Mouse (Mus musculus): ENCODE results near the gene Calml3. TPM values are rescaled to one million over a fixed set of nuclear protein-coding genes. Genes with fewer than 3 reads are reported as not detected.

The Calml3 gene
- polyA plus RNA-seq, 1 experiment, result not detected

DNA sequence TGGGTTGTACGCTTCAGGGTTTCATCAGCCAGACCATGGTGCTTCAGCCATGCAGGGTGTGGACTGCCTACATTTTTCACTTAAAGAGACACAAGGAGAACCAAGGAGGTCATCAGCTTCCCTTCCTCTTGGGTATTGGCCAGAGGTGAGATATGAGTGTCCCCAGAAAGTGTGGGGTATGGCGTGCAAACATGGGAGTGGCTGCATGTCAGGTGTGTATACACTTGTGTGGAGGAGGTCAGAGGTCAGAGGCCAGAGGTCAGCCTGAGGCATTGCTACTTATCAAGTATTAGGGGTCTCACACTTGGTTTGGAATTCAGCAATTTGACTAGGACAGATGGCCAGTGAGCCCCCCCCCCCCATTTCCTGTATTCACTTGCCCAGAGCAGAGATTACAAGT lies 15.5 kb downstream of the Calml3 start:
- 94% methylated on average over 2 of the region's 2 CpGs for WGBS

DNA sequence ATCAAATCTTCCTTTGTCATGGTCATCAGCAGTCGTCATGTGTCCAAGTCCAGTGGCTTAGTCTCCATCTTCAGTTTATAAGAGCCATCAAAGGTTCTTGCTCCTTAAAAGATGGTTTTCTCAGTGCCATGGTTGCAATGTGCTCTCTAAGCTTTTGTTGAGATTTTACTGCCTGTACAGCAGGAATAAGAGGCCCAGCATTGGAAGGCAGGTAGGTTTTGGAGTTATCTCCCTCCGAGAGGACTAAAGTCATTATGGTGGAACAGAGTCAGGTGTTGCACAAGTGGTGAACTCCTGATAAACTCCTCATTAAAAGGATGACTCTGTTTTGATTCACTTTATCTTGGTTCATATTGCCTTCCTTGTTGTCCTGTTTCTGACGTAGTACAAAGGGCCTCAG lies 16.5 kb downstream of the Calml3 start:
- H3K4me1 ChIP-seq (ENCODE audit: control insufficient read depth, insufficient read depth, low read length), result no peaks in the 10 kb centered on the region
- no peak for TF ChIP-seq POLR2A (IDR thresholded peaks at IDR 0.05; ENCODE audit: insufficient read depth, low read depth, low read length)
- no peak for TF ChIP-seq CTCF (IDR thresholded peaks at IDR 0.05; ENCODE audit: insufficient read depth, low read depth, low read length)
- no peak overlapping the region for H3K4me3 ChIP-seq (ENCODE audit: insufficient read depth, low read depth, low read length)
- 91% methylated on average over 3 of the region's 3 CpGs for WGBS
- H3K27ac ChIP-seq (ENCODE audit: insufficient read depth, low read depth, low read length), result no peak overlapping the region

More for the DNA sequence above, 15.5 kb downstream of the Calml3 start:
- Histone ChIP-seq H3K27ac (ENCODE audit: insufficient read depth, low read depth, low read length) (no peak overlapping the region), H3K4me1 (ENCODE audit: control insufficient read depth, insufficient read depth, low read length) (no peaks in the 10 kb centered on the region), H3K4me3 (ENCODE audit: insufficient read depth, low read depth, low read length) (no peak overlapping the region)
- TF ChIP-seq CTCF (IDR thresholded peaks at IDR 0.05; ENCODE audit: insufficient read depth, low read depth, low read length) (no peak), POLR2A (IDR thresholded peaks at IDR 0.05; ENCODE audit: insufficient read depth, low read depth, low read length) (no peak)

GRCm38 (mm10) chr13:3787102-3787501 lies 17.0 kb downstream of the Calml3 start:
- TF ChIP-seq POLR2A (IDR thresholded peaks at IDR 0.05; ENCODE audit: insufficient read depth, low read depth, low read length) (no peak), CTCF (IDR thresholded peaks at IDR 0.05; ENCODE audit: insufficient read depth, low read depth, low read length) (no peak)
- no peaks in the 10 kb centered on the region for H3K4me1 ChIP-seq (ENCODE audit: control insufficient read depth, insufficient read depth, low read length)
- WGBS, result 61% methylated on average over 4 of the region's 4 CpGs
- H3K27ac ChIP-seq (ENCODE audit: insufficient read depth, low read depth, low read length), result no peak overlapping the region
- H3K4me3 ChIP-seq (ENCODE audit: insufficient read depth, low read depth, low read length), result no peak overlapping the region

- Histone ChIP-seq H3K4me1 (ENCODE audit: control insufficient read depth, insufficient read depth, low read length) (no peaks in the 10 kb centered on the region), H3K4me3 (ENCODE audit: insufficient read depth, low read depth, low read length) (no peak overlapping the region), H3K27ac (ENCODE audit: insufficient read depth, low read depth, low read length) (no peak overlapping the region)
- WGBS, result 82% methylated on average over 2 of the region's 2 CpGs
- TF ChIP-seq POLR2A (IDR thresholded peaks at IDR 0.05; ENCODE audit: insufficient read depth, low read depth, low read length), result no peak
- no peak for TF ChIP-seq CTCF (IDR thresholded peaks at IDR 0.05; ENCODE audit: insufficient read depth, low read depth, low read length)
Measured at GRCm38 (mm10) chr13:3783621-3784020, 20.5 kb downstream of the Calml3 start.

DNA sequence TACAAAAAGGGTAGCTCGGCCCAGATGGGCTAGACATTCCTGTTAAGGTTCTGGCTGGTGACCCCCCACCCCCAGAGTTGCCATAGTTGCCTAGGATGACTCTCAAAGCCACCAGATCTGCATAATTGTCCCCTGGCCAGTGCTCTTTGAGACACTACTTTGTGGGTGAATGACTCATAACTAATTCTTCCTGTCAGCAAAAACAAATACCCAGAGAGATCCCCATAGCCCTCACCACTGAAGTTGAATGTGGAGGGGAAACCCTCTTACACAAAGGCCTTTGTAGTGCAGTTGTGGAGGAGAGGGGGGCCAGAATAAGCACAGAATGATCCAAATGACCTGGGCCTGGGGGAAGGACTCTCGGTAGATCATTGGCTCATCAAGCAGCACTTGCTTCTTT lies 21.6 kb downstream of the Calml3 start:
- WGBS, result 16% methylated on average over 2 of the region's 2 CpGs

DNA sequence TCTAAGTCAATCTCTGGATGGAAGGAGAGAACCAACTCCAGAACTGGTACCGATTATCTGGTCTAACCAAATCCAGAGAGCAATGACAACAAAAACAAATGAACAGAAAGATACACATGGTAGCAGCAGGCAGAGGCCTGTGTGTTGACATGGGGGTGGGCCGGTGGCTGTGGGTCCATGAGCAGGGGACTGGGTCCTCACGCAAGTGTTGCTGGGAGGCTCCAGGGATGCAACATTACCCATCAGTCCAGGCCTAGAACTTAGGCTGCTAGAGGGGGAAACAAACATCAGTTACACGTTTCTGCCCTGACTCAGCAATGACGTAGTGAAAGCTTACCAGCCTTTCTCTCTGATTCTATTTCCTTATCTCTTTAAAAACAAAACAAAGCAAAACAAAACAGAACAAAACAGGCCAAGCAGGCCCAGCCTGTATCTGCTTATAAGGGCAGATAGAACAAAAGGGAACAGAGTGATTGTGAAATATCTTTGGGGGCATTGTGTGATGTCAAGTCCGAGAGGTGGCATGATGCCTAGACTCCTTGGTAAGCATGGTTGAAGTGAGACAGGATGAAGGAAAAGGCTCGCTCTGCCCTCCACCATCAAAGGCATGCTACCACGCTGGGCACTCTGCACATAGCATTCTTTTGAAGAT lies 24.4 kb downstream of the Calml3 start:
- 77% methylated on average over 8 of the region's 8 CpGs for WGBS
- H3K4me3 ChIP-seq (ENCODE audit: insufficient read depth, low read depth, low read length), result no peak overlapping the region
- no peaks in the 10 kb centered on the region for H3K4me1 ChIP-seq (ENCODE audit: control insufficient read depth, insufficient read depth, low read length)
- TF ChIP-seq CTCF (IDR thresholded peaks at IDR 0.05; ENCODE audit: insufficient read depth, low read depth, low read length) (no peak), POLR2A (IDR thresholded peaks at IDR 0.05; ENCODE audit: insufficient read depth, low read depth, low read length) (no peak)
- H3K27ac ChIP-seq (ENCODE audit: insufficient read depth, low read depth, low read length), result no peak overlapping the region

More for the DNA sequence above, 21.6 kb downstream of the Calml3 start:
- H3K4me1 ChIP-seq (ENCODE audit: control insufficient read depth, insufficient read depth, low read length), result no peaks in the 10 kb centered on the region
- no peak overlapping the region for H3K4me3 ChIP-seq (ENCODE audit: insufficient read depth, low read depth, low read length)
- TF ChIP-seq POLR2A (IDR thresholded peaks at IDR 0.05; ENCODE audit: insufficient read depth, low read depth, low read length) (no peak), CTCF (IDR thresholded peaks at IDR 0.05; ENCODE audit: insufficient read depth, low read depth, low read length) (no peak)
- H3K27ac ChIP-seq (ENCODE audit: insufficient read depth, low read depth, low read length), result no peak overlapping the region

GRCm38 (mm10) chr13:3778591-3779364 lies 25.3 kb downstream of the Calml3 start:
- Histone ChIP-seq H3K27ac (ENCODE audit: insufficient read depth, low read depth, low read length) (no peak overlapping the region), H3K4me3 (ENCODE audit: insufficient read depth, low read depth, low read length) (no peak overlapping the region), H3K4me1 (ENCODE audit: control insufficient read depth, insufficient read depth, low read length) (0 out of 2 replicates have a peak, but pooled peaks cover 3% of the 10 kb centered on the region)
- TF ChIP-seq CTCF (IDR thresholded peaks at IDR 0.05; ENCODE audit: insufficient read depth, low read depth, low read length) (no peak), POLR2A (IDR thresholded peaks at IDR 0.05; ENCODE audit: insufficient read depth, low read depth, low read length) (no peak)
- WGBS, result 76% methylated on average over 4 of the region's 4 CpGs

DNA sequence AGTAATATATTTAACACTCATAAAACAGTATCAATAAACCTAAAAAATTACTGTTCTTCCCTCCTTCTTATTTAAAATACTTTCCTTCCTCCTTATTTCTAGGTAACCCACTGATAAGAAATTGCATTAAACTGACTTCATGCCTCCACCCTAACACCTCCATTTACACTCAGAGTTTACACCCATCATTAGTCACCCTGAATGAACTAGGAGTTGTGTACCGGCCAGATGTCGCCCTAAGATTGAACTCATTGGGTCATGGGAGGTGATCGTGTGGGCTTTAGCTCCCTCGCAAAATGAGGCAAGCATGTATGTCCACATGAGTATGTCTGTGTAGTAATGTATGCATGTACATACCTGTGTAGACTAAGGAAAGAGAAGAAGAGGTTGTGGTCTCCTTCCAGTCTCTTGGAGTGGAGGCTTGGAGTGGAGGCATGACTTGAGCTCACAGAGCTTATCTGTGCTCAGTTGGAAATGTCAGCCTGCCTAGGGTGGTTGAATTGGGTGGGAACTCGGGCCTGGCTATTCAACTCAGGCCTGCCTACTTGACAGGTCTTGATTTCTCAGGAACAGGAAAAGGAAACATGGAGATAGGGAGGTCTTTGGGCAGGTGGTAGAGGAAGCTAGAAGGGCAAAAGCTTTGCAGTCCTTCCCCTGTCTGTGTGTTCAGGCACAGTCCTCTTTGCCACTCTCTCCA lies 26.8 kb downstream of the Calml3 start:
- Histone ChIP-seq H3K4me1 (ENCODE audit: control insufficient read depth, insufficient read depth, low read length) (0 out of 2 replicates have a peak, but pooled peaks cover 3% of the 10 kb centered on the region), H3K27ac (ENCODE audit: insufficient read depth, low read depth, low read length) (no peak overlapping the region), H3K4me3 (ENCODE audit: insufficient read depth, low read depth, low read length) (no peak overlapping the region)
- TF ChIP-seq CTCF (IDR thresholded peaks at IDR 0.05; ENCODE audit: insufficient read depth, low read depth, low read length) (no peak), POLR2A (IDR thresholded peaks at IDR 0.05; ENCODE audit: insufficient read depth, low read depth, low read length) (no peak)
- 87% methylated on average over 5 of the region's 5 CpGs for WGBS

DNA sequence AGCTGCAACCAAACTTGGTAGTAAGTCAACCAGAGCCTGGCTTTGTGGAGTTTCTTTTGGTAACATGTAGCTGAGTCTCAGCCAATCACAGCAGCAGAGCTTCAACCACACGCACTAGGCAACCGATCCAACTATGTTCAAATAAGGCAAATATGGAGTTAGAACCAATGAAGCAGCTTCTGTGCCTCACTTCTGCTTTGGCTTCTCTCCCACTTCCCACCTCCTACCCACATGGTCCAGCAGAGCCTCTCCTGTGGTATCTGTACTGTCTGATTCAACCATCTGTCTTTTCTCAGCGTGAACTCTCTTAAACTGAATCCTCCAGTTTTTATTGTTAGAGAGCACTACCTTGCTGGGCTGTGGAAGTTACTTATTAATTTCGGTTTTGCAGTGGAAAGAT lies 27.7 kb downstream of the Calml3 start:
- Histone ChIP-seq H3K4me3 (ENCODE audit: insufficient read depth, low read depth, low read length) (no peak overlapping the region), H3K27ac (ENCODE audit: insufficient read depth, low read depth, low read length) (no peak overlapping the region), H3K4me1 (ENCODE audit: control insufficient read depth, insufficient read depth, low read length) (0 out of 2 replicates have a peak, but pooled peaks cover 3% of the 10 kb centered on the region)
- TF ChIP-seq POLR2A (IDR thresholded peaks at IDR 0.05; ENCODE audit: insufficient read depth, low read depth, low read length) (no peak), CTCF (IDR thresholded peaks at IDR 0.05; ENCODE audit: insufficient read depth, low read depth, low read length) (no peak)
- WGBS, result 88% methylated on average over 4 of the region's 4 CpGs
